Mouse (Mus musculus) ES-Bruce4 (cell line): ENCODE measurements around the gene Nab2. TPM values are rescaled to one million over a fixed set of nuclear protein-coding genes. Genes with fewer than 3 reads are reported as not detected.

Experiments used
- H3K27ac ChIP-seq: 2 replicates; pipeline ENCODE4 v1.5.1; 2012; ENCODE audit warnings: low read length, inconsistent platforms; ENCODE audit not compliant: insufficient read depth
- H3K27me3 ChIP-seq: 2 replicates; pipeline ENCODE4 v1.6.1; 2012; ENCODE audit warnings: mild to moderate bottlenecking, low read length, inconsistent platforms; ENCODE audit not compliant: control insufficient read depth, poor library complexity, insufficient read depth, severe bottlenecking
- H3K36me3 ChIP-seq: 2 replicates; pipeline ENCODE4 v1.6.1; 2012; ENCODE audit warnings: inconsistent platforms, mild to moderate bottlenecking, low read length, moderate library complexity; ENCODE audit not compliant: control insufficient read depth, poor library complexity, insufficient read depth, severe bottlenecking
- H3K4me1 ChIP-seq: one replicate; pipeline ENCODE4 v1.8.1; 2011; ENCODE audit warnings: low read length; ENCODE audit not compliant: control insufficient read depth, insufficient read depth
- H3K4me3 ChIP-seq: 2 replicates; pipeline ENCODE4 v1.5.1; 2011; ENCODE audit warnings: low read depth, mild to moderate bottlenecking, low read length
- H3K9ac ChIP-seq: 2 replicates; pipeline ENCODE4 v1.6.1; 2012; ENCODE audit warnings: low read depth, mild to moderate bottlenecking, inconsistent platforms; ENCODE audit not compliant: poor library complexity, severe bottlenecking
- H3K9me3 ChIP-seq: replicated peaks from 2 replicates; pipeline ENCODE4 v1.6.1; 2012; ENCODE audit warnings: mild to moderate bottlenecking, low read length, inconsistent platforms; ENCODE audit not compliant: control insufficient read depth, poor library complexity, insufficient read depth, severe bottlenecking
- CTCF ChIP-seq: IDR thresholded peaks from one replicate; pipeline ENCODE4 v1.8.1; 2011; ENCODE audit warnings: low read depth, low read length
- EP300 ChIP-seq: IDR thresholded peaks from 2 replicates; pipeline ENCODE4 v1.6.1; 2011; ENCODE audit warnings: low read depth, low read length; ENCODE audit not compliant: insufficient read depth
- POLR2A ChIP-seq: IDR thresholded peaks from one replicate; pipeline ENCODE4 v1.8.1; 2011; ENCODE audit warnings: low read length; ENCODE audit not compliant: insufficient read depth
- polyA plus RNA-seq: library from polyadenylated mRNA; stranded (reverse); fragments of >200 nt; gene quantifications from 2 replicates; pipeline ENCODE4 v1.2.4, GENCODE M21; 2011; ENCODE audit warnings: low read depth; ENCODE audit not compliant: missing spikeins, insufficient read depth, insufficient read length

Nab2 gene
- polyA plus RNA-seq, 1 experiment, result 5.5 TPM

- H3K4me3 ChIP-seq, result no peak overlapping the region
- no peaks in the 10 kb centered on the region for H3K4me1 ChIP-seq
- H3K9ac ChIP-seq, result no peak overlapping the region
- TF ChIP-seq POLR2A (no peak), CTCF (no peak), EP300 (no peak)
- H3K9me3 ChIP-seq, result 0 out of 2 replicates have a peak, but pooled peaks cover 4% of the 10 kb centered on the region
- H3K27ac ChIP-seq, result no peak overlapping the region
- no peaks in the 10 kb centered on the region for H3K36me3 ChIP-seq
- H3K27me3 ChIP-seq, result no peaks in the 10 kb centered on the region
These were observed 44.7 kb downstream of the Nab2 start for GRCm38 (mm10) chr10:127623439-127624216.

- no peak overlapping the region for H3K4me3 ChIP-seq
- no peak overlapping the region for H3K9ac ChIP-seq
- H3K4me1 ChIP-seq, result no peaks in the 10 kb centered on the region
- H3K27ac ChIP-seq, result no peak overlapping the region
- no peaks in the 10 kb centered on the region for H3K36me3 ChIP-seq
- no peak for TF ChIP-seq POLR2A
- TF ChIP-seq CTCF, result no peak
- 0 out of 2 replicates have a peak, but pooled peaks cover 4% of the 10 kb centered on the region for H3K9me3 ChIP-seq
- H3K27me3 ChIP-seq, result no peaks in the 10 kb centered on the region
These were observed 45.7 kb downstream of the Nab2 start for GRCm38 (mm10) chr10:127622661-127623060.

GRCm38 (mm10) chr10:127622057-127622392 lies 46.3 kb downstream of the Nab2 start:
- TF ChIP-seq POLR2A (no peak), CTCF (peak; percentile 55), EP300 (no peak)
- Histone ChIP-seq H3K4me3 (peak overlapping the region; percentile 82), H3K9ac (peak overlapping the region; percentile 69; the same call in 1 of the 2 replicates), H3K27ac (0 out of 2 replicates have a peak overlapping the region, but pooled peaks have one; percentile 1), H3K36me3 (no peaks in the 10 kb centered on the region), H3K27me3 (no peaks in the 10 kb centered on the region), H3K9me3 (0 out of 2 replicates have a peak, but pooled peaks cover 4% of the 10 kb centered on the region), H3K4me1 (no peaks in the 10 kb centered on the region)

- Histone ChIP-seq H3K27me3 (no peaks in the 10 kb centered on the region), H3K4me1 (no peaks in the 10 kb centered on the region), H3K9ac (peak overlapping the region; percentile 69), H3K9me3 (0 out of 2 replicates have a peak, but pooled peaks cover 3% of the 10 kb centered on the region), H3K27ac (peak overlapping the region; percentile 74), H3K4me3 (peak overlapping the region; percentile 82), H3K36me3 (no peaks in the 10 kb centered on the region)
- TF ChIP-seq CTCF (no peak), EP300 (0 out of 2 replicates have a peak, but pooled peaks have one; percentile 19)
These were observed 46.9 kb downstream of the Nab2 start for GRCm38 (mm10) chr10:127621191-127622056.

- peak within 1 kb of the TSS; percentile 69 for H3K9ac ChIP-seq
- no peaks in the 10 kb centered on the region for H3K36me3 ChIP-seq
- no peaks in the 10 kb centered on the region for H3K9me3 ChIP-seq
- H3K4me1 ChIP-seq, result peaks cover 3% of the 10 kb centered on the region
- peak within 1 kb of the TSS; percentile 82 for H3K4me3 ChIP-seq
- peak within 1 kb of the TSS; percentile 74 for H3K27ac ChIP-seq
- TF ChIP-seq CTCF (no peak), POLR2A (no peak), EP300 (no peak)
- no peaks in the 10 kb centered on the region for H3K27me3 ChIP-seq
These were observed 47.8 kb downstream of the Nab2 start, which contains the start of gene Lrp1 for GRCm38 (mm10) chr10:127620406-127621190. TSS of gene Lrp1 (minus strand) at chr10:127621148.
